Mouse (Mus musculus): ENCODE measurements at regions not wholly inside any gene's neighbourhood (a gene's known extent, or its start where the extent isn't known, plus 50 kb on each side); places are given as distances from the start of the nearest gene placed in this dataset.

DNA sequence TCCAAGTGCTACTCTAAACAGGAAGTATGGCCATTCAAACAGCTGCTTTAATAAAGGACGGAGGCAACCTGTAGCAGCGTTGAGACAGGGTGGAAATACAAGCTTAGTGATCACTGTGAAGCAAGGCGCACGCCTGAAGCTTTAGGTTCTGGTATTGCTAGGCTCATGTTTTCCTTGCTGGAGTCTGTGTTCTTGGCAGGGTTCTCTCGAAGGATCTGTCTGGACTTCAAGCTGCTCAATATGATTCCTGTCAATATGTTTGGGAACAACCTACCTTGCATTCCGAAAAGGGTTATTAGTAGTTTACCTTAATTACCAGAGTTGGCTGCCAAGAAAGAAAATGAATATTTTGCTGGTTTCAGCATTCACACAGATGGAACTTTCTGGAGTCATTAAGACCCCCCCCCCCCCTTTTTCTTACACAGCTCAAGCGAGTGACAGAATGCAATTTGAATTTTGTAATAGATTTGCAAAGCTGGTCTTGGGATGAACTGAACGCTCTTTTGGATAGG, 145.1 kb upstream of the Tmpo start:
- Histone ChIP-seq H3K79me2 (ENCODE audit: control insufficient read depth, insufficient read depth, low read length, poor library complexity) (no peaks in the 10 kb centered on the region), H3K4me1 (ENCODE audit: control insufficient read depth in 1 of 2, insufficient read depth in 2 of 2, low read length in 2 of 2) (no peaks in the 10 kb centered on the region), H3K9me3 (replicated peaks; ENCODE audit: insufficient read depth, low read length) (no peaks in the 10 kb centered on the region), H3K9ac (ENCODE audit: control insufficient read depth, low read depth, low read length, poor library complexity, severe bottlenecking) (no peak overlapping the region), H3K36me3 (ENCODE audit: control insufficient read depth in 1 of 2, insufficient read depth in 2 of 2, low read length in 2 of 2) (no peaks in the 10 kb centered on the region), H3K27me3 (ENCODE audit: control insufficient read depth in 1 of 2, insufficient read depth in 2 of 2, low read length in 2 of 2) (no peaks in the 10 kb centered on the region), H3K4me3 (ENCODE audit: control insufficient read depth in 1 of 2, insufficient read depth in 1 of 2, low read depth in 2 of 2, low read length in 2 of 2) (no peak overlapping the region), H3K27ac (ENCODE audit: control insufficient read depth, low read depth, low read length) (no peak overlapping the region)
- TF ChIP-seq USF1 (IDR thresholded peaks at IDR 0.05; ENCODE audit: low read depth, low read length) (no peak), RCOR1 (IDR thresholded peaks at IDR 0.05; ENCODE audit: low read depth, low read length) (no peak), MAZ (IDR thresholded peaks at IDR 0.05; ENCODE audit: low read depth, low read length) (no peak), ZC3H11A (IDR thresholded peaks at IDR 0.05; ENCODE audit: low read depth, low read length) (no peak), CHD2 (IDR thresholded peaks at IDR 0.05; ENCODE audit: low read length) (no peak), SMC3 (IDR thresholded peaks at IDR 0.05; ENCODE audit: low read depth, low read length) (no peak), EP300 (IDR thresholded peaks at IDR 0.05; ENCODE audit: low read depth in 1 of 2, low read length in 2 of 2) (no peak), RAD21 (IDR thresholded peaks at IDR 0.05; ENCODE audit: low read depth, low read length) (no peak), TAL1 (IDR thresholded peaks at IDR 0.05; ENCODE audit: low read length) (no peak), POLR2AphosphoS5 (IDR thresholded peaks at IDR 0.05; ENCODE audit: borderline replicate concordance, low read depth, low read length) (no peak), KAT2A (conservative IDR thresholded peaks at IDR 0.05; ENCODE audit: low read depth, low read length) (no peak), GATA1 (IDR thresholded peaks at IDR 0.05; ENCODE audit: low read depth, low read length) (no peak)
- DNase-seq (ENCODE audit: low read depth, low spot score), result no peak

DNA sequence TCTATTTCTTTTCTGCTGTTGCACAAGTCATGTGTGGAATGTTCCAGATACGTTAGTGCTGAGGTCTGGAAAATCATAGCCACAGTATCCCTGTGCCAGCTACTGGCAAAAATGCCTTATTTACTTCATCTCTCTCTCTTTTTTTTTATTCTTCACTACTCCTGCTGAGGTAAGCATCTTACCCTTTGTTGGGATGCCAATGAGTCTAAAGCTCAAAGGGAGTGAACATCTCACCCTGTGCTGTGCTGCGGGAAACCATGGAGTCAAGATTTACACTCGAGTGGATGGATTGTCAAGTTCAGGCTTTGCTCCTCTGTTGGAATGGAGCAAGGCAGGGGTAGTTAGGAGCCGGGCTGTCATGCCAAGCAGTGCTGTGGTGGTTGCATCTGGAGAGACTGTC, 140.1 kb upstream of the Tmpo start:
- no peak overlapping the region for H3K27ac ChIP-seq (ENCODE audit: control insufficient read depth, low read depth, low read length)
- no peak overlapping the region for H3K9ac ChIP-seq (ENCODE audit: control insufficient read depth, low read depth, low read length, poor library complexity, severe bottlenecking)
- no peaks in the 10 kb centered on the region for H3K4me1 ChIP-seq (ENCODE audit: control insufficient read depth in 1 of 2, insufficient read depth in 2 of 2, low read length in 2 of 2)
- TF ChIP-seq RCOR1 (IDR thresholded peaks at IDR 0.05; ENCODE audit: low read depth, low read length) (no peak), CTCF (IDR thresholded peaks at IDR 0.05 in 2 of 3, conservative IDR thresholded peaks at IDR 0.05 in 1 of 3; ENCODE audit: control insufficient read depth in 1 of 3, insufficient read depth in 1 of 3, low read depth in 2 of 3, low read length in 3 of 3, poor library complexity in 1 of 3, severe bottlenecking in 1 of 3) (no peak), POLR2AphosphoS5 (IDR thresholded peaks at IDR 0.05; ENCODE audit: borderline replicate concordance, low read depth, low read length) (no peak), HCFC1 (IDR thresholded peaks at IDR 0.05; ENCODE audit: low read depth, low read length) (no peak), USF1 (IDR thresholded peaks at IDR 0.05; ENCODE audit: low read depth, low read length) (no peak), MYC (IDR thresholded peaks at IDR 0.05; ENCODE audit: low read depth, low read length) (no peak), BHLHE40 (IDR thresholded peaks at IDR 0.05; ENCODE audit: borderline replicate concordance, low read depth, low read length) (no peak), TBP (IDR thresholded peaks at IDR 0.05; ENCODE audit: low read depth, low read length) (no peak), KAT2A (conservative IDR thresholded peaks at IDR 0.05; ENCODE audit: low read depth, low read length) (no peak), E2F4 (IDR thresholded peaks at IDR 0.05; ENCODE audit: borderline replicate concordance, low read depth, low read length) (no peak), MAX (IDR thresholded peaks at IDR 0.05; ENCODE audit: low read length) (no peak), NRF1 (IDR thresholded peaks at IDR 0.05; ENCODE audit: insufficient read depth, low read depth, low read length, poor library complexity, severe bottlenecking) (no peak)
- no peaks in the 10 kb centered on the region for H3K9me3 ChIP-seq (replicated peaks; ENCODE audit: insufficient read depth, low read length)
- DNase-seq (ENCODE audit: low read depth, low spot score), result no peak
- H3K79me2 ChIP-seq (ENCODE audit: control insufficient read depth, insufficient read depth, low read length, poor library complexity), result no peaks in the 10 kb centered on the region
- H3K4me3 ChIP-seq (ENCODE audit: control insufficient read depth in 1 of 2, insufficient read depth in 1 of 2, low read depth in 2 of 2, low read length in 2 of 2), result no peak overlapping the region
- no peaks in the 10 kb centered on the region for H3K27me3 ChIP-seq (ENCODE audit: control insufficient read depth in 1 of 2, insufficient read depth in 2 of 2, low read length in 2 of 2)
- H3K36me3 ChIP-seq (ENCODE audit: control insufficient read depth in 1 of 2, insufficient read depth in 2 of 2, low read length in 2 of 2), result no peaks in the 10 kb centered on the region
